Mouse (Mus musculus): Measurements from ENCODE around the gene Etfb.

DNA sequence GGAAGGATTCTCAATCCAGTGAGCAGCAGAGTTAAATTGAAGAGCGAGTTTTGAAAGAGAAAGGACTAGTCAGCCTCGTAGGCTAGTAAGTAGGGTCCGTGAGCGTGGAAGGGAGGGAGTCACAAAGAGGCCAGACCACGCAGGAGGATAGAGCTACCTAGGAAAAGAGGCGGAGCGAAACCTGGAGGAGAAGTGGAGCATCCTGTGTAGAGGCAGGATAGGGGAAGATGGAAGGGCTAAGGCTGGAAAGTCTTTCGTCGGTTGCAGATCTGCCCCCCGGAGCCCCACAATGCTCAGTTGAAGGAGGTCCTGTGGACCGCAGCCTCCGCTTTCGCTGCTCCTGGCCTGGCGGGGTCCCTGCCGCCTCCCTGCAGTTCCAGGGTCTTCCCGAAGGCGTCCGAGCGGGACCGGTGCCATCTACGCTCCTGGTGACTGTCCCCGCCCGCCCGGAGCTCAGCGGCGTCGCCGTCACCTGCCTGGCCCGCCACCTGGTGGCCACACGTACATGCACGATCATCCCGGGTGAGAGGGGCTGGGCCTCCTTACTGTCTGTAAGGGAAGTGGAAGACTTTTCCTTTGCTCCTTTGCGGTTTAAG is 22.3 kb downstream of the Etfb start:
- TF ChIP-seq CTCF (IDR thresholded peaks at IDR 0.05; ENCODE audit: insufficient read depth, low read length) (peak; percentile 60), POLR2A (IDR thresholded peaks at IDR 0.05; ENCODE audit: borderline replicate concordance, extremely low read depth, low read depth, low read length) (no peak)
